Mouse (Mus musculus) liver, adult (tissue): ENCODE results near the gene Clec4d.

Experiments
- GATA4 ChIP-seq: IDR thresholded peaks from 2 replicates; pipeline ENCODE4 v1.6.1; 2014; ENCODE audit warnings: mild to moderate bottlenecking, low read length; ENCODE audit not compliant: insufficient replicate concordance

The Clec4d gene

GRCm38 (mm10) chr6:123261555-123262161, at the start of gene Clec4d:
TSS of gene Clec4d (plus strand) at chr6:123262111.
- no peak for TF ChIP-seq GATA4

DNA sequence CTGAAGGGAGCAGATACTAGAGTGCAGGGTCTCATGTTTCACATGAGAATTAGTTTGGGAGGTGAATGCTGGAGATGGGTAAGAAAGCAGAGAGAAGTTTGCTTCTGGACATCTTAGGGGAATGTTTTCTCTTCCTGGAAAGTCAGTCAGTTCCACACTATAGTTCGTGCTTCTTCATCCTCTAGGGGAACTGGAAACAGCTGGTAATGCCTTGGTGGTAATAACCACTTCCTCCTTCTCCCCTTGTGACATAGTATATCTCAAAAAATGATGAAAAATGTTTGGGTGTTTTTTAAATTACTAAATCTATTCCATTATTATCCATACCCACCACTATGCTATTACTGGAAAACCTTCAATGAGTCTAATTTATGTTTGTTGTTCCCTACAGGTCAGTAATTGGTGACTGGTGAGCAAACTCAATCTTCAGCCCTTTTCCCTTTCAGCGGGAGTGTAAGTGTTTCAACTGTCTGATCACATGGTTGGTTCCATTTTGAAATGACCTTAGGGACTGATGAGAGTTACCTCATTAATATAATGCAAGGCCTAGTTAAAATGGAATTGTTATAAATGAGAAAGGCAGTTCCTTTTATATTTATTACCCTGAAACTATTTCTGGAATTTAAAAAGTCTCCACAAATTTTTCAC, 34.3 kb upstream of the Clec4d start:
- TF ChIP-seq GATA4: no peak

GRCm38 (mm10) chr6:123229644-123230043, 32.3 kb upstream of the Clec4d start, which contains the start of gene Clec4n:
TSS of gene Clec4n (plus strand) at chr6:123229843.
- no peak for TF ChIP-seq GATA4

DNA sequence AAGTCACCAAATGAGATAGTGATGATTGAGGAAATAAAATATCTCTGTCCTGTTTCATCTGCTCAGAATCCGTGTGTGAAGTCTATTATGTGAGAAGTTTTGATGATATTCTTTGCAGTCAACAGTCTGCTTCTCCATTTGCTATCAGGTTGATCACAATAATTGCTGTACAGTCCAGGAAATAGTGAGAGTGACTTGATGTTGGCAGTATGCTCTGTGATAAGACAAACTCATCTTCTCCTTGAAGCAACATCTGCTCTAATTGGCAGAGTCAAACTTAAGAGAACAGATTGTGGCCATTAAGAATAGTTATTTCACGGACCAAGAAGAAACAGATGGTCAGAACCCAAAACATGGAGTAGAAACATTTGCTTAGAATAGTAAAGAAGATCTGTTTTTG, 30.8 kb upstream of the Clec4d start:
- no peak for TF ChIP-seq GATA4

DNA sequence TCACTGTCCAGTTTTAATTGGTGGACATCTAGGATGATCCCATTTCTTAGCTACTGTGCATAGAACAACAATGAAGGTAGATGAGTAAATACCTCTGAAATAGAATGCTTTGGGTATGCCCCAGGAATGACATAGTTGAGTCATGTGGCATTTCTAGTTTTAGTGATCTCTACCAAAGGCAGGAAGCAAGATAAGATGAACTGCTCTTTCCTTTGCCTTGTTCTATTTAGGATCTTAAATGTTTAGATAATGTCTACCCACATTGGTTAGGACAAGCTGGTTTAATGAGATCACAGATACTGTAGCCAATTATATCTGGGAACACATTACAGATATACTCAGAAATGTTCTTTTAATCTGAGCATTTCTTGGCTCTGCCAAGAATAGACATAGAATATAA, 24.3 kb upstream of the Clec4d start:
- no peak for TF ChIP-seq GATA4

- no peak for TF ChIP-seq GATA4
These were observed 17.7 kb upstream of the Clec4d start for GRCm38 (mm10) chr6:123244201-123244600.

DNA sequence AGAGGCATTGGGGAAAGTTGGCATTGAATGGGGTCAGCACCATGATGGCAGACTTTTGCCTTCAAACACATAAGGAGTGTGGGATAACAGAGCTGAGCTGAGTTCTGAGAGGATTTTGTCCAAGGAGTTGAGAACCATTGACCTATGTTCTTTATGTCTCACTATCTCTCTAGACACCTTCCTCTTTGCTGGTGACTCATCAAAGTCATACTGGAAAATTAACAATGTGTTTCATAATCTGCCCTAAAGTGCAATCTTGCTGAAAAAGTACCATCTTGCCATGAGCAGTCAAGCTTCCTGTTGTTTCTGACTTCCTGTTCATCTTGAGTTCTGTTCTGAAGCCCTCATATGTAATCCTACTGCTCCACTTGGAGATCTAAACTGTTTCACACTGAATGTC, 9.2 kb upstream of the Clec4d start:
- TF ChIP-seq GATA4: no peak

DNA sequence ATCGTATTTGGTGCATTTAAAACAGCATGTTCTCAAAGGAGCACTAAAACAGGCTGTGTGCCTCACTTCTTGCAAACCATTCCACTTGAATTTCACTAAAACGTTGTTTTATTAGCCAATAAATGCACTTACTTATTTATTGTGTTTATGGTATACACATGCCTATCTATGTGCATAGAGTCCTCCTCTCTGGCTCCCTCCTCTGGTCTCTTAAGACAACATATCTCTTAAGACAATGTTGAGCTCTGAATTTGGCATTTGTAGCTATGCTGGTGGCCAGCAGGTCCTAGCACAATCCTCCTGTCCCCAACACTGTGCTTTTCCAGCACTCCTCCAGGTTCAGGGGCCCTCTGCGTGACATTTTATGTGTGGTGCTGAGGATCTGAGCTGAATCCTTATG, 3.0 kb upstream of the Clec4d start:
- TF ChIP-seq GATA4: no peak

DNA sequence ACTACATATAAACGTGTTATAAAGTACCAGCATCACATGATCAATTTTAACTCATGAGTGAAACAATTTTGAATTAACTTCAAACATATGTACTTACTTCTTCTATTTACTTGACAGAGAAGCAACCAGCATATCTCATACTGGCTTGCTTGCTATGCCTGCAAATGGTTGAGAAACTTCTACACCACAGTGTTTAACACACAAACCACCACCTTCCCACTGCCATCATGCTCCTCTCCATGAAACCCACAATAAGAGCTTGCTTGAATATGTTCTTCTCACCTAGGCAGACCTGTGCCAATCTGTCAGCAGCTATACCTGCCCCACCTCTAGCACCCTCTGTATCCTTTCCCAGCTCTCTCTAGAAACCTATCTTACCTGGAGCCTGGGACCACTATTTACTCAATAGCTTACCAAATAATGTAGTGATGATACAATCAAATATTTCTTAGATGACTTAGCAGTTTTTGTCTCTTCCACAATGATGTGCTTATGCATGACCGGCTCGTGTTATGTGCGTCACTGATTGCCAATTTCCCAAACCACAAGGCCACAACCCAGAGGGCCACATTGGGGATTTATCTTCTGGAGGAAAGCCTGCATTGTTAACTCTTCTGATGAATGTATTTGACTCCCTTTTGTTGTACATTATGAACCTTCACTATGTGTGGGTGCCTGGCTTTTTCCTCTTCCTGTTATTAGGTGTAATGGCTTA, 1.9 kb upstream of the Clec4d start:
- TF ChIP-seq GATA4: no peak

DNA sequence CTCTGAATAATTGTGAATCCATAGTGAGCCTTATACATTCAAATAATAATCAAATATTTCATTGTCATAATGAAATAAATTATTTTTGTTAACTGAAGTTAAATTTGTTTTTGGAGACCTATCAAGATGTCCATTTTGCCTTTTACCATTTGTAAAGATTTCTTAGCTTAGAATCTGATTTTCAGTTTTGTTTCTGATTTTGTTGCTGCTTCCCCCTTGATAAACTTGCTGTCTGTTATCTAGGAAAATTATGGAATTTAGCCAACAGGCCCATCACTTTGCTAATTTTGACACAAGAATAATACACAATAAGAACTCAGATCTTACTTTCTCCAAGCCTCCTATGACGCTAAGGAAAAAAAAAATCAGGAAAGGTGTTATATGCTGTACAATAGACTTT, 1.0 kb upstream of the Clec4d start:
- no peak for TF ChIP-seq GATA4

DNA sequence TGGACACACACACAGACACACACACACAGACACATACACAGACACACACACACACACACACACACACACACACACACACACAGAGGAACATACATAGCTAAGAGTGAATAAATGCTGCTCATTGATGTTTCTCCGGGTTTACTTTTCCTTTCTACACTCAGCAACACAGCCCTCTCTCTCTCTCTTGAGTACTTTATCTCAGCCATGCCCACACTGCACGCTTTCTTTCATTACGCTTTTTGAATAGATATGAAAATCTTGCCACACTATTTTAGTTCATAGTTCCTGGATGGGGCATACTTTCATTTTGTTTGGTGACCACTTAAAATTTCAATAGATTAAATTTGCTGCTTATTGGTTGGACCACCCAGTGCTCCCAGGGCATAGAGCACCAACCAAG, 2.3 kb downstream of the Clec4d start:
- no peak for TF ChIP-seq GATA4

- TF ChIP-seq GATA4: no peak
These were observed 3.9 kb downstream of the Clec4d start for GRCm38 (mm10) chr6:123265809-123266208.

GRCm38 (mm10) chr6:123266945-123267344, 5.0 kb downstream of the Clec4d start:
- TF ChIP-seq GATA4: no peak

- no peak for TF ChIP-seq GATA4
These were observed 17.5 kb downstream of the Clec4d start for GRCm38 (mm10) chr6:123279443-123279842.

GRCm38 (mm10) chr6:123286311-123286710, 24.4 kb downstream of the Clec4d start:
- TF ChIP-seq GATA4: no peak

GRCm38 (mm10) chr6:123288931-123289330, 27.0 kb downstream of the Clec4d start:
- no peak for TF ChIP-seq GATA4

GRCm38 (mm10) chr6:123289753-123290152, 27.8 kb downstream of the Clec4d start, which contains the start of gene Clec4e:
TSS of gene Clec4e (minus strand) at chr6:123289870.
- no peak for TF ChIP-seq GATA4
